Mouse (Mus musculus): ENCODE data around the gene Rasa2. TPM values are rescaled to one million over a fixed set of nuclear protein-coding genes. Genes with fewer than 3 reads are reported as not detected.
"Not testable (repeated sequence)": the region's sequence is repeated elsewhere in the genome, so short reads cannot be mapped to it uniquely, and the experiment has no call there.

Rasa2 gene
- total RNA-seq, 2 experiments from 2014 or later, result 43.6 to 43.9 TPM

DNA sequence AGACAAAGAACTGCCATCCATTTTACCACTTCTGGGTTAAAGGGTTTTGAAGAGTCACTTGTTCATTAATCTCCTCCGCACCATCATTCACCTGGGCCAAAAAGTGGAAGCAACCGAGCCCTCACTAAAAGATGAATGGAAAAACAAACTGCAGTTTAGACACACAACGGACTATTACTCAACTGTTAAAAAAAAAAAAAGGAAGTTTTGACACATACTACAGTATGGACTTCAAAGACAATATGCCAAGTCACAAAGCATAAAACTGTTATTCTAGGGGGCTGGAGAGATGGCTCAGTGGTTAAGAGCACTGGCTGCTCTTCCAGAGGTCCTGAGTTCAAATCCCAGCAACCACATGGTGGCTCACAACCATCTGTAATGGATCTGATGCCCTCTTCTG lies 12.6 kb upstream of the Rasa2 start:
- DNase-seq (ENCODE audit: low spot score in 2 of 2), result not testable (repeated sequence)

- no peak for DNase-seq (ENCODE audit: low spot score in 2 of 2)
These were observed 8.0 kb upstream of the Rasa2 start for GRCm38 (mm10) chr9:96639451-96639850.

- DNase-seq (ENCODE audit: low spot score in 2 of 2), result no peak
These were observed 7.1 kb upstream of the Rasa2 start for GRCm38 (mm10) chr9:96638508-96638907.

DNA sequence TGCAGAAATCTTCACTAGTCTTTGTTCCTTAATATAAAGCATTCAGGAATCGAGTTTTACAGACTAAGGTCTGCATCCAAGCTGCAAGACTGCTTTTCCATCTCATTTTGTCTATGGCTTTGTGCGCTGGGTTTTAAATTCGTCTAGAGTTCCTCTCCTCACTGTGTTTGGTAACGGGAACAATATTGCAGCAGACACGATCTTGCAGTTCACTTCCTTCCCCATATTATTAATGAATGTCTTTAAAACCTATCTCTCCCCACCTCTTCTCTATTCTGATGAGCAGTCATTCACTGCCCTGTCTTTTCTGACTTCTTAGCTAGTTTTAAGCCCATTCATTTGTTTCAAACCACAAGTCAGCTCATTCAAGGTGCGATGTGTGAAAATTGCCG lies 5.7 kb upstream of the Rasa2 start:
- DNase-seq (ENCODE audit: low spot score in 2 of 2), result no peak

DNA sequence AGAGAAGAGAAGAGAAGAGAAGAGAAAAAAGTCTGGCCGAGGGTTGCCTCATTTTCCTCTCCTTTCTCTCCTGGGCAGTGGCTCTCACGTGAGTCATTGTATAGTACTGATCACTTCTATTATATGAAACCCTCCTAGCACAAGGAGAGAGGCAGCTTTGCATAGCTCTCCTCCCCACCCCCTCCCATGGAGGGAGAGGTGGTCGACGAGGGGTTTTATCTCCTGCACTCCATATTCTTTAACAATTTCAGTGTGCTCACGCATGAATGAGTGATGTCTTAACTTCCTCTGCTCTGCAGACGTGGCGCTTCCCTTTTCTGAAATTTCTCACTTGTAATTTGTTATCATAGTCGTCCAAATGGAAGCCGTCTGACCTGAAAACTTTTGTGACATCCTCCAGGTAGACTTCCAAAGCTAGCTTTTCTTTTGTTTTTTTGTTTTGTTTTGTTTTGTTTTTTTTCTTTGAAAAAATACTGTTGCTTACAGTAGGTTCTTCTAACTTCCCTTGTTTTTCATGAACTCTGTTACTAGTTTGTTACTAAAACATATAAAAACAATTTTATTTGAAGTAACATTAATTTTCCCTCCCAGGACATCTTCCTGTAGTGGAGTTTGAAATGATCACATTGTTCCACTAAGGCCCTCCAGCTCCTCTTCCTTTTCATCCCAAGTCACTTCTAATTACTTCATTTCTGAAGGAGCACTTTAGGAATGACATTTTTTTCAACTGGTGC lies 5.2 kb upstream of the Rasa2 start:
- DNase-seq (ENCODE audit: low spot score in 2 of 2), result no peak

GRCm38 (mm10) chr9:96635899-96636298 lies 4.5 kb upstream of the Rasa2 start:
- no peak for DNase-seq (ENCODE audit: low spot score in 2 of 2)

- DNase-seq (ENCODE audit: low spot score in 2 of 2), result no peak
These were observed 3.8 kb upstream of the Rasa2 start for GRCm38 (mm10) chr9:96635176-96635575.

GRCm38 (mm10) chr9:96633771-96634170 lies 2.4 kb upstream of the Rasa2 start:
- no peak for DNase-seq (ENCODE audit: low spot score in 2 of 2)

DNA sequence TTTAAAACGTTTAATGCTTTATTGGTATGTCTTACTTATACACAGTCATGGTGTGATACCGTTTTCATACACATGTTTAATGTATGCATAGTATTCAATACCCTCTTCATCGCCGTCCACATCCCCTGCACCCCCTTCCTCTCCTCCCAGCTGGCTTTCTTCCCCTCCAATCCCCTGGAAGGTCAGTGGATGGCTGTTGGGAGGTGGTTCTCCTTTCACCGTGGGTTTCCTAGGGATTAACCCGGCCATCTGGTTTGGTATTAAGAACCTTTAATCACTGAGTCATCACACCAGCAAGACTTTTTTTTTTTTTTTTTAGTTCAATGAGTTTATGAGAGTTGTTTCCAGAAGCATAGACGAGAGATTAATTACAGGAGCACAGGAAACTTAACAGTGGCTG lies 1.3 kb upstream of the Rasa2 start:
- no peak for DNase-seq (ENCODE audit: low spot score in 2 of 2)

- no peak for DNase-seq (ENCODE audit: low spot score in 2 of 2)
These were observed 765 bp upstream of the Rasa2 start for GRCm38 (mm10) chr9:96632073-96632690.

GRCm38 (mm10) chr9:96630571-96631388 lies 637 bp downstream of the Rasa2 start:
- peak; percentile 29 to 31 for DNase-seq (ENCODE audit: low spot score in 2 of 2)

- no peak for DNase-seq (ENCODE audit: low spot score in 2 of 2)
These were observed 2.3 kb downstream of the Rasa2 start for GRCm38 (mm10) chr9:96629151-96629550.

GRCm38 (mm10) chr9:96627557-96628085 lies 3.8 kb downstream of the Rasa2 start:
- no peak for DNase-seq (ENCODE audit: low spot score in 2 of 2)

DNA sequence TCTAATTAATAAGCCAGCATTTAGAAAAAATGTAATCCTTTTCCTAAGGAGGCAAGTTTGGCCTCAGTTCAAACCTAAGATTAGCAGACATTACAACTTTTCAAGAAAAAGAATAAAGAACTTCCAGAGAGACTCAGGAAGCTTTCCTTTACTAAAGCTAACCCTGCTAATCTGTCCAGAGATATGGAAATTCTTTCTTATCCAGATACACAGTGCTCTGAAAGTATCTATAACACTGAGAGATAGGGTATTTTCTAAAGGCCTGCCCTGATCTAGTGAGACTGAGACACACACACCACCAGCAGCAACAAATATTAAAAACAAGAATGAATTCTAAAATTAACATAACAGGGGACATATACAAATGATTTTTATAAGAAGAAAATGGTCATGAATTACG lies 4.4 kb downstream of the Rasa2 start:
- DNase-seq (ENCODE audit: low spot score in 2 of 2), result no peak

DNA sequence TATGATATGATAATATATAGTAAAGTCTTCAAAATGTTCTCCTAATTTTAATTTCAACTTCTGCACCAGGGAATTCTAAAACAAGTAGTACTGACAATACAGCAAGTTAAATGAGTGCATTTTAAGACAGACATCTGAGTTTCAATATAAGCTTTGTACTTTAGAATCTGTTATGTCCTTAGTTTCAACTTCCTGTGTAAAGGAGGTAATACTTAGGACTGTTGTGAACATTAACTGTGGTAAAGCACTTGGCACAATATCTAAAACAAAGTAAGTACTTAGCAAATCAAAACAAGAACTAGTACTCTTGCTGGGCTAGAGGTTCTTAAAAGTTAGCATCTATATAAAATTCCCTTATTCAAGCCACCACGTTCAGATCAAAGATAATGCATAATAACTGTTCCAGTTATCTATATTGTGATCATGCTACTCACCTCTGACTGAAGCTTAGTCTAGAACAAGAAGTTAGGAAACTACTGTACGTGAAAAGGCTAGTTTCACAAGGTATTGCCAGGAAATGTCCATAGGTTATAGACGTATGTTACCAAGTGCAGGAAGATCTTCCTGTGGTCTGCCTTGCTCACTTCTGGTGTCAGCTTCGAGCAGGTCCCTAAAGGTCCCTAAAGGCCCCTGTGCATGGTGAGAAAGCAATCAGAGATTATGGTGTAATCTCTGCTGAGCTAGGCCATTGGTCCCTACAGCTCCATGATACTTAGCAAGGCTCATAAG lies 12.8 kb downstream of the Rasa2 start:
- no peak for DNase-seq (ENCODE audit: low spot score in 2 of 2)

- DNase-seq (ENCODE audit: low spot score in 2 of 2), result no peak
These were observed 19.1 kb downstream of the Rasa2 start for GRCm38 (mm10) chr9:96612297-96612696.

DNA sequence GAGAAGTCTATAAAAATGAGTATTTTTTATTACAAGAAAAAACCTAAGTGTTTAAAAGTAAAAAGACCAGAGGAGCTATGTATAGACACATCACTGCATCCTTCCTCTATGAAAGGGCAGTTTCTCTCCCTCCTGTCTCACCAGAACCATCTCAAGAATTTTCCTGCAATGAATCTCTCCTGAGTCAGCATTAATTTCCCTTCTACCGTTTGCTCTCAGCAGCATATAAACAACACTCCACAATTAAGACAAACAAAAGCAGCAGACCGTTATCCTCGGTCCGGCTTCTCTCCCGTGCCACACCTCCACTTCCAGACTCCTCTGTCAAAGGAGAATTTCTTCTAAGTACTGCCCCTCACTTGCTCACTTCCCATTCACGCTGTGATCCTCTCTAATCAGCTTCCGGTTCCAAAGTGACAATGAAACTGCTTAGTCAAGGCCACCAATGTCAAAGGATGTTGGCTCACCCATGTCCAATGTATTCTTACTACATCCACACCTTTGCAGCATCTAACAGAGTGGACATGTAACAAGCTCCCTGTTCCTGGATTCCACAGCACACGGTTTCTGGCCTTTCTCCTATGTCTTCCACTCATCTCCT lies 19.6 kb downstream of the Rasa2 start:
- DNase-seq (ENCODE audit: low spot score in 2 of 2), result no peak

GRCm38 (mm10) chr9:96610813-96611212 lies 20.6 kb downstream of the Rasa2 start:
- no peak for DNase-seq (ENCODE audit: low spot score in 2 of 2)

- no peak for DNase-seq (ENCODE audit: low spot score in 2 of 2)
These were observed 28.0 kb downstream of the Rasa2 start for GRCm38 (mm10) chr9:96603416-96603815.

DNA sequence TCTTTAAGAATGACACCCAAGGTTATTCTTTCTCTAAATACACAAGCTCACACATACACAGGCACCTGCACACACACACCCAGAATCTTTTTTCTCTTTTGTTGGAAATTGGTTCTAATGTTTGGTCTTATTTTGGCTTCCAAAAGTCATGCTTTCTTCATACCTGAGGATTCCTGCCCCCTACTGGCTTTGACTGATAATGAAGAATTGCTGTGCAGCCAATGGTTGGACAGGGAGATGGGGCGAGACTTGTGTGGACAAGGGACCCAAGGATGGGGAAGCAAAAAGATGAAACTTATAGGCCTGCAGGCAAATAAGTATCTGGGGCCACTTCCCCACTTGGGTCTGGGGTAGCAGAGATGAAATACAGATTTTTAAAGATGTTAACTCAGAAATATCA lies 33.5 kb downstream of the Rasa2 start:
- DNase-seq (ENCODE audit: low spot score in 2 of 2), result no peak

All from left cerebral cortex, adult 18-20 months (tissue).